Mouse (Mus musculus): ENCODE data around the gene Cacna1c.
"Not testable (repeated sequence)": the region's sequence is repeated elsewhere in the genome, so short reads cannot be mapped to it uniquely, and the experiment has no call there.

The Cacna1c gene

GRCm38 (mm10) chr6:119213375-119213774 lies 17.2 kb upstream of the Cacna1c start:
- no peak for DNase-seq (ENCODE audit: low read depth, low spot score)

- not testable (repeated sequence) for DNase-seq (ENCODE audit: low read depth, low spot score)
Measured at GRCm38 (mm10) chr6:119206006-119206405, 9.8 kb upstream of the Cacna1c start.

GRCm38 (mm10) chr6:119204915-119205314 lies 8.7 kb upstream of the Cacna1c start:
- DNase-seq (ENCODE audit: low read depth, low spot score), result no peak

GRCm38 (mm10) chr6:119204286-119204685 lies 8.1 kb upstream of the Cacna1c start:
- DNase-seq (ENCODE audit: low read depth, low spot score), result no peak

GRCm38 (mm10) chr6:119201575-119201974 lies 5.4 kb upstream of the Cacna1c start:
- DNase-seq (ENCODE audit: low read depth, low spot score), result no peak

GRCm38 (mm10) chr6:119200362-119200761 lies 4.1 kb upstream of the Cacna1c start:
- DNase-seq (ENCODE audit: low read depth, low spot score), result no peak

GRCm38 (mm10) chr6:119199274-119199879 lies 3.2 kb upstream of the Cacna1c start:
- DNase-seq (ENCODE audit: low read depth, low spot score), result no peak

- DNase-seq (ENCODE audit: low read depth, low spot score), result no peak
Measured at GRCm38 (mm10) chr6:119198534-119199273, 2.5 kb upstream of the Cacna1c start.

- DNase-seq (ENCODE audit: low read depth, low spot score), result no peak
Measured at GRCm38 (mm10) chr6:119194601-119195000, 1.6 kb downstream of the Cacna1c start.

- DNase-seq (ENCODE audit: low read depth, low spot score), result no peak
Measured at GRCm38 (mm10) chr6:119194161-119194560, 2.1 kb downstream of the Cacna1c start.

GRCm38 (mm10) chr6:119193571-119194154 lies 2.6 kb downstream of the Cacna1c start:
- DNase-seq (ENCODE audit: low read depth, low spot score), result no peak

GRCm38 (mm10) chr6:119191478-119191877 lies 4.7 kb downstream of the Cacna1c start:
- DNase-seq (ENCODE audit: low read depth, low spot score), result no peak

GRCm38 (mm10) chr6:119187631-119188030 lies 8.6 kb downstream of the Cacna1c start:
- no peak for DNase-seq (ENCODE audit: low read depth, low spot score)

GRCm38 (mm10) chr6:119186658-119187057 lies 9.6 kb downstream of the Cacna1c start:
- DNase-seq (ENCODE audit: low read depth, low spot score), result no peak

- no peak for DNase-seq (ENCODE audit: low read depth, low spot score)
Measured at GRCm38 (mm10) chr6:119183781-119184180, 12.4 kb downstream of the Cacna1c start.

GRCm38 (mm10) chr6:119182211-119182610 lies 14.0 kb downstream of the Cacna1c start:
- DNase-seq (ENCODE audit: low read depth, low spot score), result no peak

GRCm38 (mm10) chr6:119180188-119180587 lies 16.0 kb downstream of the Cacna1c start:
- no peak for DNase-seq (ENCODE audit: low read depth, low spot score)

GRCm38 (mm10) chr6:119177101-119177500 lies 19.1 kb downstream of the Cacna1c start:
- DNase-seq (ENCODE audit: low read depth, low spot score), result no peak

GRCm38 (mm10) chr6:119176103-119176502 lies 20.1 kb downstream of the Cacna1c start:
- no peak for DNase-seq (ENCODE audit: low read depth, low spot score)

- peak; percentile 94 for DNase-seq (ENCODE audit: low read depth, low spot score)
Measured at GRCm38 (mm10) chr6:119175078-119175853, 21.0 kb downstream of the Cacna1c start, which contains the start of gene Dcp1b. Dcp1b (plus strand) TSS chr6:119175253.

- no peak for DNase-seq (ENCODE audit: low read depth, low spot score)
Measured at GRCm38 (mm10) chr6:119174307-119175074, 21.7 kb downstream of the Cacna1c start.

Measured in CD4-positive helper T cell, adult 2 months (primary cell).